Mouse (Mus musculus): ENCODE measurements around the gene Eif4e.

- TF ChIP-seq POLR2A (IDR thresholded peaks at IDR 0.05; ENCODE audit: low read depth, low read length) (no peak), CTCF (IDR thresholded peaks at IDR 0.05; ENCODE audit: borderline replicate concordance, insufficient read depth, low read length) (no peak)
Measured at GRCm38 (mm10) chr3:138536031-138536430, 10.1 kb downstream of the Eif4e start.
